Mouse (Mus musculus) stomach, embryonic 15.5 days (tissue): ENCODE measurements around the gene Hpca. TPM values are rescaled to one million over a fixed set of nuclear protein-coding genes. Genes with fewer than 3 reads are reported as not detected.

Source experiments
- ATAC-seq: fragments of 200-750 bp; cut with Nextera tagmentation; 2 replicates; pipeline ENCODE4 v1.8.0; 2017; ENCODE audit warnings: low read depth, moderate number of reproducible peaks, moderate TSS enrichment; ENCODE audit not compliant: insufficient read depth, low FRiP score
- H3K27ac ChIP-seq: fragments of 300-500 bp; sonication (generic); 2 replicates; pipeline ENCODE4 v1.5.1; 2015; ENCODE audit warnings: mild to moderate bottlenecking, inconsistent platforms
- H3K27me3 ChIP-seq: fragments of 300-500 bp; sonication (generic); replicated peaks from 2 replicates; pipeline ENCODE4 v1.6.1; 2015; ENCODE audit warnings: inconsistent platforms
- H3K36me3 ChIP-seq: fragments of 300-500 bp; sonication (generic); 2 replicates; pipeline ENCODE4 v1.6.1; 2015; ENCODE audit warnings: inconsistent platforms
- H3K4me1 ChIP-seq: fragments of 300-500 bp; sonication (generic); 2 replicates; pipeline ENCODE4 v1.6.1; 2015; ENCODE audit warnings: inconsistent platforms
- H3K4me2 ChIP-seq: fragments of 300-500 bp; sonication (generic); 2 replicates; pipeline ENCODE4 v1.6.1; 2015; ENCODE audit warnings: mild to moderate bottlenecking, inconsistent platforms
- H3K4me3 ChIP-seq: fragments of 300-500 bp; sonication (generic); replicated peaks from 2 replicates; pipeline ENCODE4 v1.5.1; 2015; ENCODE audit warnings: inconsistent platforms
- H3K9ac ChIP-seq: fragments of 300-500 bp; sonication (generic); 2 replicates; pipeline ENCODE4 v1.6.1; 2015; ENCODE audit warnings: inconsistent platforms
- H3K9me3 ChIP-seq: fragments of 300-500 bp; sonication (generic); 2 replicates; pipeline ENCODE4 v1.6.1; 2016; ENCODE audit warnings: inconsistent platforms
- WGBS: fragments of 180-500 bp; shearing (Covaris S2); methylation state at CpG from one replicate; pipeline ENCODE4 v1.1.7; 2015; 5-methylcytosine and 5-hydroxymethylcytosine counted together
- polyA plus RNA-seq: library from polyadenylated mRNA; unstranded; fragments of >200 nt; fragmentation: Nextera tagmentation; extraction: Ambion mirVana; gene quantifications from 2 replicates; pipeline ENCODE4 v1.2.1, GENCODE M21; 2015

Hpca gene
- polyA plus RNA-seq, 1 experiment from 2014 or later = 2.4 TPM

DNA sequence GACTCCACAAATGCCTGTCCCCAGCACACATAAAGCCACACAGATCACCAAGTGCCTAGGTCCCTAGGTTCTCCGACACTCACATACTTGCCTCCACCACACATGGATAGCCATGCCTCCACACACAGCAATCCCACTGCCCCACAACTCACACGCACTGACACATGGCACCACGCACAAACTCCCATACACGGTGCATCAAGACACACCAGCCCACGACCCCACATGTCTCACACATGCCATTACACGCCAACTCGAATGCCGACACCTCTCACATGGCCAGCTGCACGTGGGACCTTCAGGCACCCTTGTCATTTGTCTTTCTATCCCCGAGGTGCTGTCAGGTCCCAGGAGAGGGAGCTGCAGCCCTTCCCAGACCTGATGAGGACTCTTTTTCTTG, 2.1 kb downstream of the Hpca start:
- Histone ChIP-seq H3K27me3 (peaks cover 28% of the 10 kb centered on the region), H3K4me3 (no peak overlapping the region), H3K4me1 (peaks cover 13% of the 10 kb centered on the region; the same call in 1 of the 2 replicates), H3K9me3 (no peaks in the 10 kb centered on the region), H3K36me3 (no peaks in the 10 kb centered on the region), H3K27ac (no peak overlapping the region), H3K4me2 (no peak overlapping the region), H3K9ac (no peak overlapping the region)
- 67% methylated on average over 10 of the region's 10 CpGs for WGBS
- ATAC-seq = no peak

DNA sequence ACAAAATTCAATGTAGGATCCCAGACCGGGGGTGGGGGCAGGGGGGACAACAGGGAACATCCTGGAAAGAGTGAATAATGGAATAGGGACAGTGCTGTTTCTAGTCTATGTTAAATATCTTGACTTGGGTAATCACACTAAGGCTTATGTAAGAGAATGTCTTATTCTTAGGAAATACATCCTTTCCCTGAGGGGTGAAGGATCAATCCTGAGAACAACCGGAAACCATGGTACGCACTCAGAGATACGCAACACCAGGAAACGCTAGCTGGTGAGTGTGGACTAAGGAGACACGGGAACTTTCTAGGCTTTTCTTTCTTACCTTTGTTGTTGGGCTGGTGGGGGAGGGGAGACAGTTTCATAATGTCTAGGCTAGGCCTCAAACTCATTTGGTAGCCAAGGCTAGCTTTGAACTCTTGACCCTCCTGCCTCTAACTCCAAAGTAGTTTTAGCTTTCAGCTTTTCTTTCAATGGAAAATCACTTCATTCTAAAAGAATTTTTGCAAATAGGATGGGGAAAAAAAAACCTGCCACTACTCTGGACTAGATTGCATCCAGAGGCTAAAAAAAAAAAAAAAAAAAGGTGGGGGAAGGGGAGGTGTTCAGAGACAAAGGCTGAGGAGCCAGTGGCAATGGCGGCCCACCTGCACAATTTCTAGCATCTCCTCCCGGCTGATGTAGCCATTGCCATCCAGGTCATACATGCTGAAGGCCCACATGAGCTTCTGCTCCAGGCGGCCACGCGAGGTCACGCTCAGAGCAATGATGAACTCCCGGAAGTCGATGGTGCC, 3.9 kb downstream of the Hpca start:
- WGBS = 87% methylated on average over 14 of the region's 14 CpGs
- peaks cover 24% of the 10 kb centered on the region for H3K27me3 ChIP-seq
- no peak overlapping the region for H3K27ac ChIP-seq
- no peak for ATAC-seq
- H3K36me3 ChIP-seq = no peaks in the 10 kb centered on the region
- H3K4me3 ChIP-seq = no peak overlapping the region
- no peak overlapping the region for H3K9ac ChIP-seq
- H3K4me1 ChIP-seq = peaks cover 19% of the 10 kb centered on the region; the same call in 1 of the 2 replicates
- no peaks in the 10 kb centered on the region for H3K9me3 ChIP-seq
- no peak overlapping the region for H3K4me2 ChIP-seq

DNA sequence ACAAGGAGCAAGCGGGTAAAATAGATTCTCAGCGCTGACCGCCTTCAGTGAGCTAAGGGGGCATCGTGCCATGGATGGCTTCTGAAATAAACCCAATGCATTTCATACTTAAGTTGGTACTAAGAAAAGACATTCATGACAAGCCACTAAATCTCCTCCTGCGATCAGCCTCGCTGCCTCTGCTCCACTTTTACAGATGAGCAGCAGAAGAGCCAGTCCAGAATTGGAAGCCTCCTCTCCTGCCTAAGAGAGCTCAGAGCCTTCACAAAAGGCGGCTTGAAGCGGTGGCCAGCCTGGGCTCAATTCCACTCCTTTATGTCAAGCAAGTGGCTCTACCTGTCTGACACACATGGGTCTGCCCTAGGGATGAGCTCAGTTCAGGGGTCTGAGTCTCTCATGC, 5.1 kb downstream of the Hpca start:
- H3K9ac ChIP-seq = no peak overlapping the region
- no peak overlapping the region for H3K4me2 ChIP-seq
- no peak overlapping the region for H3K4me3 ChIP-seq
- H3K27ac ChIP-seq = no peak overlapping the region
- WGBS = 90% methylated on average over 8 of the region's 8 CpGs
- peaks cover 17% of the 10 kb centered on the region for H3K27me3 ChIP-seq
- peaks cover 30% of the 10 kb centered on the region for H3K4me1 ChIP-seq
- H3K9me3 ChIP-seq = no peaks in the 10 kb centered on the region
- no peaks in the 10 kb centered on the region for H3K36me3 ChIP-seq
- no peak for ATAC-seq

DNA sequence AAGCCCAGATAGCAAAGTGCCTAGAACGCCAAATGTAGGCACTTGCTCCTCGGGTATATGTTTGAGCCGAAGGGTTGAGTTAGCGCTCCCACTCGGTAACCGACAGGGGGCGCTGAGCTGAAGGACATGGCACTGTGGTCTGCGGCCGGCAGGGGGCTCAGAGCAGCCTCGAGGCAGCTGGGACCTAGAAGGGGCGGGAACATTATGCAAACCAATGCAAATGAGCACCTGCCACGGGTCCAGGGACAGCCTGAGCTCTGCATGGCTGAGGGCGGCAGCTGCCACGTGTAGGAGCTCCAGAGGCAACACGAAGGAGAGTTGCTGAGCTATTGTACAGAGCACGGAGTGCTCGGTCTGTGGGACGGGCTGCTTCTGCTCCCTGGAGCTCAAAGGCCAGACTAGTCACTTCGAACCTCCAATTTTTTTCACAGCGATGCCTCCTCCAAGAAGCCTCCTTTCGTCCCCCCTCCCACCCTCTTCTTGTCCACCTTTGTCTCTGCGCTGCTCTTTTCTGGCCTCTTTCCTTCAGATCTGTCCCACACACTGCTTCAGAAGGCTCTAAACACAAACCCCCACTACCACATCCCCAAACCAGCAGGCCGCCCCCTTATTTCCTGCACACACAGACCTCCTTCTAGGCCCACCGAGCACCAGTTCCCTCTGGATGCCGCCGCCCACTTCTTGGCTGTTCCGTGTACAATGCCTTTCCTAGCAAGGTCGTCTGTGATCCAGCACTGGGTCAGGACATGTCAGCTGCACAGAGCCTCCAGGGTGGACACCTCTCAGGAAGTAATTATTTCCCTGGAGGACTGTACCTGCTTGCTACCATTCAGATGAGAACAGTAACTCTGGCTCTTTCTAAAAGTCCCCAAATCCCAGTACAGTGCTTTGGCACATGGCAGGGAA, 8.5 kb downstream of the Hpca start:
- ATAC-seq = peak; percentile 70
- no peak overlapping the region for H3K4me3 ChIP-seq
- no peak overlapping the region for H3K4me2 ChIP-seq
- 33% methylated on average over 28 of the region's 28 CpGs for WGBS
- H3K4me1 ChIP-seq = peaks cover 18% of the 10 kb centered on the region
- no peaks in the 10 kb centered on the region for H3K9me3 ChIP-seq
- no peaks in the 10 kb centered on the region for H3K27me3 ChIP-seq
- no peak overlapping the region for H3K9ac ChIP-seq
- no peak overlapping the region for H3K27ac ChIP-seq
- no peaks in the 10 kb centered on the region for H3K36me3 ChIP-seq

DNA sequence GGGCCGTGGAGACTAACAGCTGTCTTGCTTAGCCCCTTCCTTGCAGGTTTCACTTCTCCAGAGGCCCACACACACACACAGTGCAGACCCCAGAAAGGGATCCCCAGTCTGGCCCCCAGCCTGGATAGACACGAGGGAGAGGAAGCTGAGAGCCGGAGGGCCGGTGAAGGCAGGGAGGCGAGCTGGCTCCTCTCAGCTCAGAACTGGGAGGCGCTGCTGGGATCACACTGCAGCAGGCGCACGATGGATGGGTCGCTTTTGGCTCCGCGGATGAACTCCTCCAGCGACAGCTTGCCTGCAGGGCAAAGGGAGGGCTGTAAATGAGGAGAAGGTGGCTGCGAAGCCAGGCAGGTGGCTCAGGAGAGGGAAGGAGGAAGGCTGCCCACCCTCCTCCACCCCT, 9.6 kb downstream of the Hpca start:
- H3K4me2 ChIP-seq = peak overlapping the region; percentile 34; the same call in 1 of the 2 replicates
- ATAC-seq = peak; percentile 32; the same call in 1 of the 2 replicates
- H3K9ac ChIP-seq = no peak overlapping the region

DNA sequence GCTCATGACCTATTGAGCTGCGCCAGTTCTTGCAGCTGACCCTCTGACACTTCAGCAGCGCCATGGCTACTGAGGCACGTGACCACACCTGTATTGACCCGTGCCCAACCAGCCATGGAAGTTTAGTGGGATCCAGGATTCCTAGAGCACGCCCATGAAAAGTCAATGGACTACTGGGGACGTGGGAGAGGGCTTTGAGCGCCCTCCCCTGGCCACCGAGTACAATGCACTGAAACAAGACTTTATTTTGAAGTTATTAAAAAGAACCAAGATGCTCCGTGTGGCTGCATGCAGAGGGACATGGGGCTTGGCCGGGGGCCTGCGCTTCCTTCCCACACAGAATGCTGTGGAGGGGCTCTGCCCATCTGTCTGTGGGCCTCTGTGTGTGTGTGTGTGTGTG, 10.5 kb downstream of the Hpca start:
- WGBS = 54% methylated on average over 11 of the region's 11 CpGs
- no peak overlapping the region for H3K27ac ChIP-seq
- no peaks in the 10 kb centered on the region for H3K27me3 ChIP-seq

More for the DNA sequence above, 9.6 kb downstream of the Hpca start:
- Histone ChIP-seq H3K4me1 (peaks cover 21% of the 10 kb centered on the region), H3K27me3 (no peaks in the 10 kb centered on the region), H3K9me3 (no peaks in the 10 kb centered on the region), H3K36me3 (no peaks in the 10 kb centered on the region), H3K27ac (0 out of 2 replicates have a peak overlapping the region, but pooled peaks have one; percentile 7), H3K4me3 (no peak overlapping the region)
- 61% methylated on average over 13 of the region's 13 CpGs for WGBS

DNA sequence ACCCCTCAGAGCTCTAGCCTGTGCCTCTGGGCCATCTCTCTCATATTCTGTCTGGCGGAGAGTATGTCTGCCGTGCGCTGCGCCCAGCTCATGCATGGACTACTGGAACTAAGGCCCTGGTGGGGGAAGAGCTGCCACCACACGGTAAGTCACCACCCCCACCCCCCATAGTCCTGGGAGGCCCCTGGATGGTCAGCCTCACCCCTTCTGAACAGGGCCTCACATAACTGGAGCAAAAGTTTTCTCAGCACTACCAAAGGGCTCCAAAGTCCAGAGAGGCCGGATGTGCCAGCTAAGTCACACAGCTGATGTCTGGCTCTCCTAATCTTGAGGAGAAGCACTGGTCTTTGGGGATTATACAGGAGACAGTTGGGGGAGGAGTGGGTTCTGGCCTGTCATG, 11.0 kb downstream of the Hpca start:
- H3K36me3 ChIP-seq = no peaks in the 10 kb centered on the region
- WGBS = 81% methylated on average over 6 of the region's 6 CpGs

More for the DNA sequence above, 10.5 kb downstream of the Hpca start:
- H3K4me1 ChIP-seq = peaks cover 25% of the 10 kb centered on the region
- no peaks in the 10 kb centered on the region for H3K9me3 ChIP-seq
- no peak overlapping the region for H3K9ac ChIP-seq
- no peak overlapping the region for H3K4me2 ChIP-seq
- no peaks in the 10 kb centered on the region for H3K36me3 ChIP-seq
- ATAC-seq = no peak
- H3K4me3 ChIP-seq = no peak overlapping the region

DNA sequence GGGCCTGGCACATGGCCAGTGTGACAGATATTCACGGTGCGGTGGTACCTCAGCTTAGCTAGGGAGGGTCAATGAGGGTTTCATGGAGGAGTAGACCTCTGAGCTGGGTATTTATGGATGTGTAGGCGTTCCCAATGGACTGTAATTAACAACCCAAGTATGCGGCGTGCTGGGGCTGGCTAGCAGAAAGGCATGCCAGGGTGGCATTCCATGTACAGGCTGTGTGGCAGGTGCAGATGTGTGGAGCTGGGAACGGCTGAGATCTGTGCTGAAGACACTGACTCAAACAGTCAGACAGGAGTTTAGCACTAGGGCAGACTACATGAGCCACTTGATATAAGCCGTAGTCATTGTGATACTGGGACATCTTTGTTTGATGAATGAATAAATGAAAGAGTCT, 13.2 kb downstream of the Hpca start:
- WGBS = 81% methylated on average over 7 of the region's 7 CpGs
- Histone ChIP-seq H3K9ac (no peak overlapping the region), H3K27ac (no peak overlapping the region), H3K36me3 (no peaks in the 10 kb centered on the region), H3K4me3 (no peak overlapping the region), H3K4me1 (peaks cover 33% of the 10 kb centered on the region), H3K27me3 (peaks cover 3% of the 10 kb centered on the region; the same call in 1 of the 2 replicates), H3K4me2 (no peak overlapping the region), H3K9me3 (no peaks in the 10 kb centered on the region)
- no peak for ATAC-seq

More for the DNA sequence above, 11.0 kb downstream of the Hpca start:
- H3K9ac ChIP-seq = no peak overlapping the region
- no peak for ATAC-seq
- no peak overlapping the region for H3K4me2 ChIP-seq
- H3K4me3 ChIP-seq = no peak overlapping the region
- no peaks in the 10 kb centered on the region for H3K27me3 ChIP-seq
- peaks cover 26% of the 10 kb centered on the region for H3K4me1 ChIP-seq
- no peak overlapping the region for H3K27ac ChIP-seq
- H3K9me3 ChIP-seq = no peaks in the 10 kb centered on the region

DNA sequence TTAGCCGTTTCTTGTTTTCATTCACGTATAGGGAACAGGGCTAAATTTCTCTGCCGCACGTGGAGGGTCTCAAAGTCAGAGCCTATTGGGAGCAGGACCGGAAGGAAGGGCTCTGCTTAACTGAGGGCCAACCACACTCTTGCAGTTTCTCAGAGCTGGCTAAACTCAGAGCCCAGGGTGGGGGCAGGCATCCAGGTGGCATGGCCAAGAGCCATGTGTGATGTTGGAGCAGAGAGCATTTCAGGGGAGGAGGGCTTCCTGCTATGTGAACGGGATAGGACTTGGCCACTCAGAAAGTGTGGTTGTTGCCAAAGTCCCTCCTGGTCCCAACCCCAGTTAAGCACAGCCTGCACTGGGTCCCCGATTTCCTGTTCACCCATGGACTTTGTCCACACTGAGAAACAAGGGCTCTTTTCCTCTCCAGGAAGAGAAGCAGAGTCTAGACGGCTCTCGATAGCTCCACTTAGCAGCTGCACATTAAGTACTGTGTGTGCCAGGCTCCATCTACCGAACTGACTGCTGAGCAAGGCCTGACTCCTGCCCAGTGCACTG, 14.4 kb downstream of the Hpca start:
- H3K27me3 ChIP-seq = peaks cover 3% of the 10 kb centered on the region; the same call in 1 of the 2 replicates
- no peak overlapping the region for H3K4me2 ChIP-seq
- H3K4me3 ChIP-seq = no peak overlapping the region
- H3K9me3 ChIP-seq = no peaks in the 10 kb centered on the region
- 55% methylated on average over 10 of the region's 10 CpGs for WGBS
- H3K4me1 ChIP-seq = peaks cover 22% of the 10 kb centered on the region
- H3K27ac ChIP-seq = peak overlapping the region; percentile 16; the same call in 1 of the 2 replicates
- no peak for ATAC-seq
- no peak overlapping the region for H3K9ac ChIP-seq
- H3K36me3 ChIP-seq = no peaks in the 10 kb centered on the region

DNA sequence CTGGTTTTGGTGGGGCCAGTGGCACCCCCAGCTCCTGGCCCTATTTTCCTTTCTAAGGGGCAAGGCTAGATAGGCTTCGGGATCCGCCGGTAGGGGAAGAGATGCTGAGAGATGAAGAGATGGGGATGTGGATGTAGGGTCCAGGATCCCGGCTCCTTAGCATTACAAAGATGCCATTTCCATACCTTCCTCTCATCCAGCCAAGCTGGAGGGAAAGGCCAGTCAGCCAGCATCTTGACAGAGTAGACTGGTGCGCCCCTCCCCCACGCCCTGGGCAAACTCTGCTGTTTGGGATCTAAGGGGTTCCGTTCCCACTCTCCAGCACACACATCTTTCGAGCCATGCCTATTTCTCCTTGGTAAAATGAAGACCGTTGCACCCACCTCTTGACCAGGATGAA, 15.8 kb downstream of the Hpca start:
- no peaks in the 10 kb centered on the region for H3K36me3 ChIP-seq
- ATAC-seq = no peak
- peak overlapping the region; percentile 48 for H3K4me2 ChIP-seq
- 33% methylated on average over 9 of the region's 9 CpGs for WGBS
- no peak overlapping the region for H3K9ac ChIP-seq
- H3K4me3 ChIP-seq = peak overlapping the region; percentile 33
- H3K9me3 ChIP-seq = no peaks in the 10 kb centered on the region
- peaks cover 3% of the 10 kb centered on the region; the same call in 1 of the 2 replicates for H3K27me3 ChIP-seq
- 0 out of 2 replicates have a peak, but pooled peaks cover 15% of the 10 kb centered on the region for H3K4me1 ChIP-seq
- no peak overlapping the region for H3K27ac ChIP-seq

DNA sequence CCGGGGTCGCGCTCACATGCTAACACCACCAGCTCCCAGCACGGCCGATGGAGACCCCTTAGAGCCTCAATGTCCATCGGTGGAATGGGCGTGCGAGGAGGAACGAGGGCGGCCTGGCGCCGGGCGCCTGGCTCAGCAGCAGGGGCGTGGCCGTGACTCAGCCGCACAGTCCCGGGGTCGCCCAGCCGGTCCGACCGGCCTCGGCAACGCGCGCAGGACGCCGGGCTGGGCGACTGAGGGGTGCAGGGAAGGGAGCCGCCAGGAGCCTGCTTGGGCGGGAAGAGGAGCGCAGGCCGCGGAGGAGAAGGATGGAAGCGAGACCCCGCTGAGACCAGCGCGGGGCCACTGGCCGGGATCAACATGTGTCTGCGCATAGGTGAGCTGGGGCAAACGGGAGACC, 16.5 kb downstream of the Hpca start, which contains the start of gene Tmem54:
TSS of gene Tmem54 (plus strand) at position 193 of the 400 bp plus-strand sequence.
- peak within 1 kb of the TSS; percentile 48 for H3K4me2 ChIP-seq
- H3K9ac ChIP-seq = no peak within 1 kb of the TSS
- H3K36me3 ChIP-seq = no peaks in the 10 kb centered on the region
- WGBS = 2% methylated on average over 40 of the region's 40 CpGs
- no peak within 1 kb of the TSS for H3K27ac ChIP-seq
- H3K4me1 ChIP-seq = 0 out of 2 replicates have a peak, but pooled peaks cover 15% of the 10 kb centered on the region
- peaks cover 3% of the 10 kb centered on the region; the same call in 1 of the 2 replicates for H3K27me3 ChIP-seq
- peak within 1 kb of the TSS; percentile 33 for H3K4me3 ChIP-seq
- no peaks in the 10 kb centered on the region for H3K9me3 ChIP-seq
- peak; percentile 75 for ATAC-seq
